Mouse (Mus musculus) cerebellum, postnatal 4 days (tissue): Measurements from ENCODE around the gene Gm17660.
A peak's percentile ranks its signal among the peaks of the same experiment; 100 is the strongest.

Source experiments
- DNase-seq, 2 experiments: peaks; one replicate each; pipeline ENCODE4 v3.0.0; 2022; ENCODE audit warnings: low spot score in 2 of 2, mixed read lengths in 1 of 2

Gm17660 gene

DNA sequence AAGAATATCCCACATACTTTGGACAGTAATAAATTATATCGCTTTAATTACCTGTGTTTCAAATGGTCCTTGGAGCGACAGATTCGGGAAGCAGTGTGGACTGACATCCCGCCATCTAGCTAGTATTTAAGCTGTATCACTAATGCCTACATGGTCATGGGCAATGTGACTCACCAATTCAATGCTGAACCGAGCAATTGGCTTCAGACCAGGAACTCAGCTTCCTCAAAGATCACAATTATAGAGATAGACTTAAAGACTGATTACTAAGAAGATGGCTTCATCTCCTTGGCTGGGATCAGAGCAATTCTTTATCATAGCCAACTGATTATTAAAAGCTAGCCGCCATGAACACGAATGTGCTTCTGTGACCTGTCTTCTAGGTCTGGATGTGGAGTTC, at the start of gene Gm17660:
Gene Gm17660 (minus strand): TSS at position 101 of the 400 bp plus-strand sequence.
- no peak for DNase-seq

DNA sequence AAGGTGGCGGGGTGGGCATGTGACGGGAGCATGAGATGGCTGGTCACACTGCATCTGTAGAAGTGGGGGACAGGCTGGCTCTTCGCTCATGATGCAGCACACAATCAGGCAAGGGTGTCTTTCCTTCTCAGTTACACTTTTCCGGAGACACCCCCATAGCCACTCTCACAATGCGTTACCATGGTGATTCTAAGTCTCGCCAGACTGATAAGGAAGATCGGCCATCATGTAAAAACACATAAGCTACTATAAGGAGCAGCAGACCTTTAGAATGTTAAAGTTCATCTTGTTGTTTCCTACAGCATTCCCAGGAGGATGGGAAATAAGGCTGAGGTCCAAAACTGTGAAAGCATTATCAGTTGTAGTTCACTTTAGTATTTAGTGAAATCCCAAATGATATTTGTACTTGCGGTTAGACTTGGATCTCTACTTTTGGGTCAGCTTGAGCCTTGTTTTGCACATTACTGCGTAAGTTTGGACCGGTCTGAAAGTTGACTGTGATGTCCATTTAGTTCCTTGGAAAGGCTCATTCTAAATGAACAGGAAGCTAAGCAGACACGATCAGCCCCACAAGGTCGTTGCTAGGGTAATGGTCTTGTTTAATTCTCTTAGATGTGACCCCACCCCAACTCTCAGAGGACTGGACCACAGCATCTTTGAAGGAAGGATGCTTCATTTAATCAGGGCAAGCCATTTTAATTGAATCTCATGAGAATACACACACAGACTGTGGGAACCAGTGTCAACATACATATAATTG, 49.3 kb upstream of the Gm17660 start:
- no peak for DNase-seq

GRCm38 (mm10) chr5:104124016-104124658, 46.7 kb upstream of the Gm17660 start:
- DNase-seq, result no peak

- DNase-seq, result no peak
Observed at GRCm38 (mm10) chr5:104115890-104116289, 38.5 kb upstream of the Gm17660 start.

DNA sequence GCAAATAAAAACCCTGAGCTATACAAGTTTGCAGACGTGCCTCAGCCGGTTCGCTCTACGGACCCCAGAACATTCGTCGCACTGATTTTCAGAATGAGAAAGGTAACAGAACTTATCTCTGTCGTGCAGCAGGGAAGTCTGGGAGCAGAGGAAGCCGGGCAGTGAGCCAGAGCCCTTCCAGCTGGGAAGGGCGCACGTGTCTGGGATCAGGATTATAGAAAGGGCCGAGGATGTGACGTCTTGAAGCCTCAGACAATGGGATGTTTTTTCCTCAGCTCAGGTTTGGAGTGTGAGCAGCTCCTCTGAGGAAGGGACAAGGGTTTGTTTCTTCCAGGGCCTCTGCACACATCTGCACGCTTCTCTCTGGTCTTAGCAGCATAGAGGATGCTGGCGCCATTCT, 37.7 kb upstream of the Gm17660 start:
- DNase-seq, result peak in 1 of 2 experiments; percentile 72

- peak in 1 of 2 experiments; percentile 47 for DNase-seq
Observed at GRCm38 (mm10) chr5:104113491-104114172, 36.2 kb upstream of the Gm17660 start, which contains the start of gene Sparcl1. Gene Sparcl1, minus strand, starts transcription at chr5:104113733.

- DNase-seq, result no peak
Observed at GRCm38 (mm10) chr5:104112511-104112910, 35.1 kb upstream of the Gm17660 start.

- no peak for DNase-seq
Observed at GRCm38 (mm10) chr5:104112016-104112415, 34.6 kb upstream of the Gm17660 start.

DNA sequence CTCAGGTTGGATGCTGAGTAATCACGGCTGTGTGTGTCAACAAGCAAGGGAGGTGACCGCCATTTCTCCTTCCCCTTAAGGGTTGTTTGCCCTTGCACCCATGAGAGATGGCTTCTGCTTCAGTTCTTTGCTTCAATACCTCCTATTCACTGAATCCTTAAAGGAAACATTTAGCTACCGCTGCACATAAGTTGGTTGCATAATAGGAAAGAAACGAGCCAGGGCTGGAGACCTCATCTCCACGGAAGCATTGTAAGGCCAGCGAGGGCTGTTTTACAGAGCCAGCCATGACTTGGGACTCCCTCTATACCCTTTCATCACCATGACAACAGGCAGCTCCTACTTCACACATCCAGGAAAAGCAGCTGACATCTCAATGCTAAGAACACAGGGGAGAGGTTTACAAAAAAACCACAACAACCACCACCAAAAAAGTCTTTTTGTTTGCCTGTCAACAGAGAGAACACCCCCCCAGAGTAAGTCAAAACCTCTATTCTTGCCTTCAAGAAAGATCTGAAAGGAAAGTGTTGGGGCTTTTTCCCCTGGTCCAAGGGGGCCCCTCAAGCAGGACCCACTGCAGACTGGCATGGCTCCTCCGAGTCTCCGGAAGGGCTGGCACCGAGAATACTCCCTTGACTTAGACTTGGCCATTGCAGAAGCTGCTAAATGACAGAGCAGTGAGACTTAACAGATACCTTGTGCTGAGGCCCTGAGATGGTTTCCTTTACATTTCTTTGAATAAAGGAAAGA, 32.9 kb upstream of the Gm17660 start:
- DNase-seq, result peak in 1 of 2 experiments; percentile 45

DNA sequence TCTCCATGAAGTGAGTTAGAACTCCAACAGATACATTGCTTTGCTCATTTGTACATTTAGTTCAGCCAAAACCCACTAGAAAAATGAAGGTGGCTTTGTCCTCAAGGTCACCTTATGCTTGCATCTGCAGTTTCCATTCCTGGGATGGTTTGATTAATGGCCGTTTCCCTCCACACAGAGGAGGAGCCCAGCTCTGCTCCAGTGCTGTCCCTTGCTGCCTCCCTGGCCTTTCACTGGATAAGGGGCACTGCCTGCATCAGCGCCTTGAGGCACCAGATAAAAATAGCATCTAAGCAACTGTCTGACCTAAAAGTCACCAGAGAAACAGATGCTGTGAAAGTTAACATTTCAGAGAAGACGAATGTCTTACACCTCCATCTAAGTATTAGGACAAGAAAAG, 32.1 kb upstream of the Gm17660 start:
- no peak for DNase-seq

- peak in 1 of 2 experiments; percentile 28 for DNase-seq
Observed at GRCm38 (mm10) chr5:104108879-104109369, 31.5 kb upstream of the Gm17660 start.

GRCm38 (mm10) chr5:104108127-104108875, 30.9 kb upstream of the Gm17660 start:
- no peak for DNase-seq

DNA sequence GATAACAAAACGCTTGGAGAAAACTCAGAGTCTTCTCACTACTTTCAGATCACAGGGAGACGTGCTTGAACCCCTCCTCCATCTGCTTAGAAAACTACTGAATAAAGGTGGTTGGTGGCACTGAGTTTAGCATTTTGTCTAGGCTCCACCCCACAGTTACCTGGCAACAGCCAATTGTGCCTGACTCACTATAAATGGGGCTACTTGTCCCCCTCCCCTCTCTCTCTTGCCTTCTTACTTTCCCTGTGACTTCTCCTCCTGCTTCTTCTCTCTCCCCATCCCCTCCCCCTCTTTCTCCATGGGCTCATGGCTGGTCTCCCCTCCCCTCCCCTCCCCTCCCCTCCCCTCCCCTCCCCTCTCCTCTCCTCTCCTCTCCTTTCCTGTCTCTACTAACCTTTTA, 26.7 kb upstream of the Gm17660 start:
- DNase-seq, result no peak

DNA sequence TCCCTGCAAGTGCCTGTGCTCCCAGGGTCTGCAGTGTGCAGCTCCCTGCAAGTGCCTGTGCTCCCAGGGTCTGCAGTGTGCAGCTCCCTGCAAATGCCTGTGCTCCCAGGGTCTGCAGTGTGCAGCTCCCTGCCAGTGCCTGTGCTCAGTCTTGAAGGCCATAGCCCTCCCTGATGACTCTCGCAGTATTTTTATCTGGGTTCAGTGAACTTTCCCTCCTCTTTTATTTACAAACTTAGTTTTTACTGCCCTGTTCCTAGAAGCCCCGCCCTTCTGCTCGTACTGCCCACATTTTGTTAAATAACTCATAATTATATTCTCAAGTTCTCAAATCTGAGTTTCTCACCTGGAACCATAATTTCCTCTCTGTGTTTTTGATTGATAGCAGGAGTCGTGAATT, 25.8 kb upstream of the Gm17660 start:
- no peak for DNase-seq

DNA sequence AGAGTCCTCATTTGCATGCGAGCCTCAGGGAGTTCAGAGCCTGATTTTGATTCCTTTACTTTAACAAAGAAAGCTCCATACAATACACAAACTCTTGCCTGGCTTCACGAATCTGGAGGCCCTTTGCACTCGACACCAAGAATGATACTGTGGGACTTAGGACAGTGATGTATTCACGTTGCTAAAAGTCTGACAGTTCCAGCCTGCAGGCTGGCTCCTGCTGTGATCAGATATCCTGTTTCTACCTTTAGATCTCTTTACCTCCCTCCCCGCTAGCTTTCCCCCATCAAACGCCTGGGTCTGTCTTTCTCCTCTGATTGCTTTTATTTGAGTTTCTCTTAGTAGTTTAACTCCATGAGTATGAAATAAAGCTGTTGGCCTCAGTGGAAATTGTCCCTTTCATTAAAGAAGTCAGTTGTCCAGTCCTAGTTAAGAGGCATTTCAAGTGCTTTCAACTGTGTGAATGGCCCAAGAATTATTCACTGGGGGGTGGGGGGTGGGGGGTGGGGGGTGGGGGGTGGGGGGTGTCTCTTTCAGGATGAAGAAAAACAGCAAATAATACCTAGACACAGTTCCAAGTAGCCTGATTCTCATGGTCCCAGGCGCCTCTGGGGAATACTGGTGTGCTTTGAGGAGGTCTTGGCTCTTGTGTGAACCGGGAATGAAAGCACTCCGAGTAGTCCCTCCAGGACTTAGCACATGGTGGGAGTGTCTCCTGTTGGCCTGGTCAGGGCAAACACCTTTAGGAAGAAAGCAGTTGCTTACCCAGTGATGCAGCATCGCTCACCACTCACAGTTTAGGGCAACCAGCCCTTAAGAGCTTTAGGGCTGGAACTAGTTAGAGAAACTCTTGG, 24.5 kb upstream of the Gm17660 start:
- DNase-seq, result no peak

GRCm38 (mm10) chr5:104096078-104096938, 18.9 kb upstream of the Gm17660 start:
- DNase-seq, result no peak

DNA sequence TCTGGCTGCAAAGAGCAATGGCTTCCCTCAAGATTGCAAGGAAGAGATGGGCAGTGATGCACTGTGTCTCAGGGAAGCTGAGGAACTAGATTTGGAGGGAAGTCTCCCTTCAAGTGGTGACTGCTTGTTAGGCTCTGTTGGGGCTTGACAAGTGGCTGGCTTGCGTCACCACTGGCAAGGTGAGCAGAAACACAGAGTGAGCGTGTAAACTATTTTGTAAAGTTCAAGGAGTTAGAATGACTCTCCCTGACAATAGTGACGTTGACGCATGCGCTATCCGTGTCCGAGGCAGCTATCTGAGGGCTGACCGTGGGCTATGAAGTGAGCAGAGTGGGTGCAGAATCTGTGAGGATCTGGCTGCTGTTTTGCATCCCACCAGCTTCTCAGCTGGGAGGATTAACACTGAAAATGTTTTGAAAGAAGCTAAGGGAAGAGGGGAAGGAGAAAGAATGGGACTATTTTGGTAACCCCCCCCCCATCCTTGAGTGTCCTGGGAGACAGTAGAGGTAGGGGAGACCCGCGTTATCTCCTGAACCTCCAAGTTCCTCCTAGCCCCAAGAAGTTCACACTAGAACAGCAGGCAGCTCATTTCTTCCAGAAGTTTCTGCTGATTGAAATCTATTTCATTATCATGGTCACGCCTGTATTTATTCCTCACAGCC, 18.1 kb upstream of the Gm17660 start:
- DNase-seq, result no peak

- DNase-seq, result no peak
Observed at GRCm38 (mm10) chr5:104089751-104090150, 12.3 kb upstream of the Gm17660 start.
